Mouse (Mus musculus) myocyte (in vitro differentiated cells): ENCODE results near the gene Mtmr3.

Experiments
- CEBPB ChIP-seq: IDR thresholded peaks from 2 replicates; pipeline ENCODE4 v1.6.1; 2011; ENCODE audit warnings: mild to moderate bottlenecking, moderate library complexity; ENCODE audit not compliant: poor library complexity, insufficient read depth, severe bottlenecking
- E2F4 ChIP-seq: IDR thresholded peaks from one replicate; pipeline ENCODE4 v1.6.1; 2011; ENCODE audit warnings: mild to moderate bottlenecking, control low read depth, moderate library complexity; ENCODE audit not compliant: insufficient read depth
- MAX ChIP-seq: IDR thresholded peaks from one replicate; pipeline ENCODE4 v1.6.1; 2011; ENCODE audit warnings: low read depth, mild to moderate bottlenecking, control low read depth
- MYOG ChIP-seq, 3 experiments: IDR thresholded peaks; one replicate each; pipeline ENCODE4 v1.6.1; 2011; ENCODE audit warnings: control low read depth in 2 of 3, low read depth in 2 of 3, mild to moderate bottlenecking in 2 of 3; ENCODE audit not compliant: insufficient read length in 2 of 3, control insufficient read depth in 1 of 3, insufficient read depth in 1 of 3
- POLR2A ChIP-seq: IDR thresholded peaks from one replicate; pipeline ENCODE4 v1.6.1; 2011; ENCODE audit warnings: low read depth, mild to moderate bottlenecking, control low read depth, moderate library complexity; ENCODE audit not compliant: insufficient read length
- POLR2AphosphoS2 ChIP-seq: IDR thresholded peaks from one replicate; pipeline ENCODE4 v1.6.1; 2011; ENCODE audit warnings: low read depth, control low read depth; ENCODE audit not compliant: insufficient read length
- REST ChIP-seq: IDR thresholded peaks from one replicate; pipeline ENCODE4 v1.6.1; 2011; ENCODE audit warnings: mild to moderate bottlenecking, control low read depth, moderate library complexity; ENCODE audit not compliant: insufficient read depth, insufficient read length

DNA sequence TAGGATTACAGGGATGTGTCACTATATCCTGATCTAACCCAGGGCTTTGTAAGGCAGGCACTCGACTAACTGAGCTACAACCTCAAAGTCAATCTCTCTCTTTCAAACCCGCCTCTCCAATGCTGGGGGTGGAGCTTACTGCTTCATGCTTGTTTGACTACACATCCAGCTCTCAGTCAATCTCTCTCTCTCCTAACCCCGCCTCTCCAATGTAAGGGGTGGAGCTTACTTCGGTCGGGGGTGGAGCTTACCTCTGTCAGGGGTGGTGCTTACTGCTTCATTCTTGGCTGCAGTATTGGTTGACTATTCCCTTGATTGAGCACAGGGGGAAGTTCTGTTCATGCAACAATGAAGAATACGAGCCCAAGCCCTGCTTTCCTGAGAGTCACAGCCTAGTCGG is 10.8 kb upstream of the Mtmr3 start:
- no peak for TF ChIP-seq POLR2A
- TF ChIP-seq POLR2AphosphoS2 = no peak
- no peak for TF ChIP-seq E2F4
- no peak for TF ChIP-seq CEBPB
- no peak for TF ChIP-seq REST
- no peak for TF ChIP-seq MAX
- TF ChIP-seq MYOG (IDR thresholded peaks at IDR 0.05; ENCODE audit: control insufficient read depth in 1 of 3, insufficient read depth in 1 of 3, insufficient read length in 2 of 3, low read depth in 2 of 3) = no peak
